Mouse (Mus musculus) spleen, adult 18-20 months (tissue): ENCODE results near the gene Ifrd2.
"Not testable (repeated sequence)": the region's sequence is repeated elsewhere in the genome, so short reads cannot be mapped to it uniquely, and the experiment has no call there.

Source experiments
- DNase-seq, 2 experiments: peaks; one replicate each; pipeline ENCODE4 v3.0.0; 2022; ENCODE audit warnings: mixed read lengths in 2 of 2

Ifrd2 gene

DNA sequence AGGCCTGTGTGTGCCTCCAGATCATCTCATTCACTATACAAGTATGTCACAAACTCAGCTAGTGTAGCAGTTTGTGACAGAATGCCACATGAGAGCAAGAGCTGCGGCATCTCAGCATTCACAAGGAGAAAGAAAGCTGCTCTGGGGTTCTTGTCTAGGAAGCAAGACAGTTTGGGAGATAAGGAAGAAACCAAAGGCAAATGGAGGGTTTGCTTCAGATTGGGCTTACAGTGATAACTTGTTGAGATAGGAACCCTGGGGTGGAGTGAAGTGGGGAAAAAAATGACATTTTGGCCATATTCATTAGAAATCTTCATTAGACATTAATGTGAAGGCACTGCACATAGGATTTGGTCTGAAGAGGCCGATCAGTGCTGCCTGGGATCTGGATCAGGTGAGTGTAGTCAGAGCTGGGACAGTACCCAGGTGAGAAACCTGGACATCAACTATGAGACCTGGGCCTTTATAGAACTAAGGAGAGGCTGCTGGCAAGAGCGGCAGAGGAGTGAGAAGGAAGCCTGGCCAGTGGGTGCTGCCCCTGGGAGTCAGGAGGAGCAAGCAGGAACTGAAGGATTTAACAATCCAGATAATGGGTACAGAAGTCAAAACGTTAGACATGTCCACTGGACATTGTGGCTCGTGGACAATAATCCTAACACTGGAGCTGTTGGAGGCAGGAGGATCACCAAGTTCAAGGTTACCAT, 34.6 kb upstream of the Ifrd2 start:
- no peak for DNase-seq

DNA sequence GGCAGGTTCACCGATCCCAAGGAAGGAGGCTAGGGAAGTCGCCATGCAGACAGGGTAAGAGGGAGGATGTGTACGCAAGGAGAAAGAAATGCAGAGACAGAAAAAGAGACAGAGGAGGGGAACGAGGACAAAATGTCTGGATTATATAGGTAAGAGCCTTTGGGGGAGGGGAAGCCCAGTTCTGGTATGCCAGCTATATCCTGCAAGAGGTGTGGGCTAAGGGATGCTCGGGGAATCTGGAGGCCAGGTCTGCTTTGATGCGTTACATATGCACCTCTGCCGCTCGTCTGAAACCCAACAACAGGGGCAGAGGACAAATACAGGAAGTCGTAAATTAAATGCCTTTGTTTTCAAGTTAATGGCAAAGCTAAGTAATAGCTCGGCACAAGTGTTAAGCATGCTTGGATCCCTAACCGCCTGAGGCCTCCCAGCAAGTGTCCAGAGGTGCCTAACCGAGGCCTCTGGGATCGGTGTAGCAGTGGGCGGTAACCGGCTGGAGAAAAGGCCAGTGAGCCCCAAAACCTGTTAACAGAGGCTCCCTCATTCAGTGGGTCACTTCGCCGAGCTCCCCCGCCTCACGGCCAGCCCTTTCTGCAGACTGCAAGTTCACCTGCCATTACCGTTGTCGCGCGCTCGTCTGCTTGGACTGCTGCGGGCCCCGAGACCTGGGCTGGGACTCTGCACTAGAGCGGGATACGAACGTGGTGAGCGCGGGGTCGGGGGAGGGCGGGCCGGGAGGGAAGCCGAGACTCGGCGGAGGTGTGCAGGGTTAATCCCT, 33.7 kb upstream of the Ifrd2 start:
- peak; percentile 54 for DNase-seq

- DNase-seq: peak; percentile 93
Observed at GRCm38 (mm10) chr9:107554319-107554825, 33.1 kb upstream of the Ifrd2 start.

- DNase-seq: no peak
Observed at GRCm38 (mm10) chr9:107555031-107555457, 32.4 kb upstream of the Ifrd2 start.

DNA sequence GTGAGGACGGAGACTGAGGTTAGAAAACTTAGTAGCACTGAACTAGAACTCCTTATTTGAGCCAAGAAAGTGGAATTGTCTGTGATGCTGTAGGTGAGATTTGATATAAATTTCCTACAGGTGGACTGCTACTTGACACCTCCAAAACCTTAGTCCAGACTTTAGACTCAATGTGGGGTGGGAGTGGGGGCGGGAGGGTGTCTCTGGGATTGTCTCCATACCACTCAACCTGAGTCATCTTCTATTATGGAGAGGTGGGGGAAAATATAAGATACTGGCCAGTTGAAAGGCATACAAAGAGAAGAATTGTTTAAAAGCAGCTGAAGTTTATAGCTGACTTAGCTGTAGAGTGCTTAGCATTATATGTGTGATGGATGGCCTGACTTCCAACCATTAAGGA, 31.7 kb upstream of the Ifrd2 start:
- no peak for DNase-seq

GRCm38 (mm10) chr9:107556346-107556745, 31.1 kb upstream of the Ifrd2 start:
- no peak for DNase-seq

DNA sequence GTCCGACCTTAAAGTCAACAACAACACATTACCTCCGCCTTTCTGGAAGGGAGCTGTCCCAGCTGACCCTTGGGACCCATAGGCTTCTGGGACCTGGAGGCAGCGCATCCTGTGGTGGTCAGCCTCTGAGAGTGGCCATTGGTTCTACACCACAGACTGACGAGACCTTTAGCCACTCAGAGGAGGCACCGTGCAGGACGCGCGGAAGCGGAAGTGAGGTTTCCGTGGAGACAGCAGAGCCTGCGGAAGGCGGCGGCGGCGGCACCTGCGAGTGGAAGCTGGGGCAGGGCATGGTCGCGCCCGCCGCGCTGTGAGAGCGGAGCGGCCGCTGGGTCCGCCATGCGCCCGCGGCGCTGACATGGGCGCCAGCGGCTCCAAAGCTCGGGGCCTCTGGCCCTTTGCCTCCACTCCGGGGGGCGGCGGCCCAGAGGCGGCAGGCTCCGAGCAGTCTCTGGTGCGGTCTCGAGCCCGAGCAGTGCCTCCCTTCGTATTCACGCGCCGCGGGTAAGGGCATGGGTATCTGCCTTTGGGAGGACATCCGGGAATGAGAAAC, 24.3 kb upstream of the Ifrd2 start, which contains the start of gene Tusc2:
TSS of gene Tusc2 (plus strand) at position 227 of the 553 bp plus-strand sequence.
- DNase-seq: peak; percentile 85 to 87

- not testable (repeated sequence) for DNase-seq
Observed at GRCm38 (mm10) chr9:107565556-107565955, 21.9 kb upstream of the Ifrd2 start.

GRCm38 (mm10) chr9:107566041-107566709, 21.3 kb upstream of the Ifrd2 start:
- DNase-seq: peak; percentile 63 to 85

DNA sequence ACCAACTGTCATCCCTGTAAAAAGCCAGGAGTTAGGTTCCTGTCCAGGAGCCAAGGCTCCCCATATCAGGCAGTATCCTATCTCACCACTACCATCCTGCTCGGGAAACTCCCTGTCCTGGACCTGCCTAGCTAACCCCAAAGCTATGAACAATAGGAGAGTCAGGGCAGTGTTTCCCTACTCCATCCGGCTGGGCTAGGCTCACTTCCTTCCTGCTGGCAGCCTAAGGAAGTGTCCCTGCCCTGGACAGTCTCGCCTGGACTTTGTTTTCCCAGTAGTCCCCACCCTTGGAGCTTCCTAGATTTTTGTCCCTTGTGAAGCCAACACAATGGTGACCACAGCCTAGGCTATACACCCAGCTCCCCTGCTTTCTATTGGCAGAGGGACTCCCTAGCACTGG, 20.6 kb upstream of the Ifrd2 start:
- DNase-seq: no peak

GRCm38 (mm10) chr9:107567702-107568319, 19.6 kb upstream of the Ifrd2 start, which contains the start of gene Hyal2:
Gene Hyal2, plus strand, starts transcription at chr9:107567945.
- DNase-seq: no peak

DNA sequence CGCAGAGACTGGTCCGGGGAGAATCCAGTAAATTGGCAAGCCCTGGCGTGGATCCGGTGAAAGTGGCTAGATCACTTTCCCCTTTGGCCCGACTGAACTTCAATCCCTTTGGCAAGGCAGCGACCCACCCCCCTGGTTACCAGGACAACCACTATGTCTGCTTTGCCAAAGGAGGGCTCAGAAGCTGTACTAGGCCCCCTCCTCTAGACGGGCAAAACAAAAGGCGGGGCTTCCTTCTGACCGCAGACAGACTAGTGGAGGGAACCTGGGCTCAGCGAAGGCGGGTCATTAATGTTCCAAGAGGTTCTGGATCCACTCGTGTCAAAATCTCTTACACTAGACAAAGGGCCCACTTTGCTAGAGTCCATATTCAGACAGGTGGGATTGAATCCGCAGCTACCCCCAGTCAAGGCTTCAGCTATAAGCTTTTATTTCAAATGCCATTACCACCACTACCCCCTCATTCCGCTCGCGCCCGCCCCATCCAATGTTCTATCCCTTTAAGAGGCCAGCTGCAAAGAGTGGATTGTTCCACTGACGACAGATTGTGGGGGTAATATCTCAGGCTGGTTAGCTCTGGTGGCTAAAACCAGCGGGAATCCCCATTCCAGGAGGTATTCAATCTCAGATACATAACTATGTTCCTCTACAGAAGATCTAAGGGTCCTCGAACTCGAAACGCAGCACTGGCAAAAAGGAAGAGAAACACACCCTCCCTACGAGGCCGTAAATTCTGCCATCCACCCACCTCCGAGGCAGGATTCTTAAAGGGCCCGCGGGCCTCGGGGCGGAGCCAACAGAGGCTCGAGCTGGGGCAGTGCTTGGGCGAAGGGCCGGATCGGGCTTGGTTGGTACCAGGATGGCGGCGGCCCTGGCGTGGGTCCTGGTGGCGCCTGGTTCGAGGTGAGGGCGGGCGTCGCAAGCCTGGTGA, 18.8 kb upstream of the Ifrd2 start:
- DNase-seq: peak; percentile 71 to 80

GRCm38 (mm10) chr9:107569270-107569669, 18.2 kb upstream of the Ifrd2 start:
- no peak for DNase-seq

DNA sequence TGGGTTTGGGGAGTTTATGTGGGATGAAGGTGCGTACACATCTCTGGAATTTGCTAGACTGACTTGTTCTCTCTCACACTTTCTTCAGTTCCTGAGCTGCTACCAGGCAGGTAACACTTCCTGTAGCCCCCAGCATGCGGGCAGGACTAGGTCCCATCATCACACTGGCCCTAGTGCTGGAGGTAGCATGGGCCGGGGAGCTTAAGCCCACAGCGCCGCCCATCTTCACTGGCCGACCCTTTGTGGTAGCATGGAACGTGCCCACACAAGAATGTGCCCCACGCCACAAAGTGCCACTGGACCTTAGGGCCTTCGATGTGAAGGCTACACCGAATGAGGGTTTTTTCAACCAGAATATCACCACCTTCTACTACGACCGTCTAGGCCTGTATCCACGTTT, 17.4 kb upstream of the Ifrd2 start:
- DNase-seq: no peak

DNA sequence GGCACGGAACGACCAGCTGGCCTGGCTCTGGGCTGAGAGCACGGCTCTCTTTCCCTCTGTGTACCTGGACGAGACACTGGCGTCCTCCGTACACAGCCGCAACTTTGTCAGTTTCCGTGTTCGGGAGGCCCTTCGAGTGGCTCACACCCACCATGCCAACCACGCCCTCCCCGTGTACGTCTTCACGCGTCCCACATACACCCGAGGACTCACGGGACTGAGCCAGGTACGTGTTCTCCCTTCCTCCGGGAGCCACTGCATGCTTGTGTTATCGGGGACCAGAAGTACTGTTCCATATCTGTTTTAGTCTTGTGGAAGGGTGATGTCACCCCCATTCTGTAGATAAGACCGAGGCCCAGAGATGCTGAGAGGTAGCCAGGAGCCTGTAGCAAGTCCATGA, 16.6 kb upstream of the Ifrd2 start:
- no peak for DNase-seq

DNA sequence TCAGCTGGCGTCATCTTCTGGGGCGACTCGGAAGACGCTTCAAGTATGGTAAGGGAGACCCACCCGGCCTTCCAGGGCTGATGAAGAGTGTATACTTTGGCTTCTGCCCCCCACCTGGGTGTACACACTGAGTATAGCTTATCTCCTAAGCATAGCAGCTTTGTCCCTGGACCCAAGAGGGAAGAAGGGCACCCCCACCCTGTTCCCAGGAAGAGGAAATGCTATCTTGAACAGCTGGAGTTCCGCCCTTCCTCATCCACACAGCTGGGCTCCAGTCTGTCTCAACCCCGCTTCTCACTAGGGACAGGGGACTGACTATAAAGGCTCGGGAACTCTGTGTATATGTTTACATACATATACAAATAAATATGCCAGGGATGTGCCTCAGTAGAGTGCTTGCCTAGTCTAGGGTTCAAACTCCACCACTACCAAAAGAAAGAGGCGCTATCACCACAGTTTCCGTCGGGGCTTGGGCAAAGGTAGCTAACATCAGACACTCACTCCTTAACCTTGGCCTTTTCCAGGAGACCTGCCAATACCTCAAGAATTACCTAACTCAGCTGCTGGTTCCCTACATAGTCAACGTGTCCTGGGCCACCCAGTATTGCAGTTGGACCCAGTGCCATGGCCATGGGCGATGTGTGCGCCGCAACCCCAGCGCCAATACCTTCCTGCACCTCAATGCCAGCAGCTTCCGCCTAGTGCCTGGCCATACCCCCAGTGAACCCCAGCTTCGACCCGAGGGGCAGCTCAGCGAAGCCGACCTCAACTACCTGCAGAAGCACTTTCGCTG, 15.7 kb upstream of the Ifrd2 start:
- no peak for DNase-seq

GRCm38 (mm10) chr9:107572327-107572662, 15.1 kb upstream of the Ifrd2 start:
- no peak for DNase-seq

GRCm38 (mm10) chr9:107573774-107574173, 13.7 kb upstream of the Ifrd2 start:
- DNase-seq: not testable (repeated sequence)

DNA sequence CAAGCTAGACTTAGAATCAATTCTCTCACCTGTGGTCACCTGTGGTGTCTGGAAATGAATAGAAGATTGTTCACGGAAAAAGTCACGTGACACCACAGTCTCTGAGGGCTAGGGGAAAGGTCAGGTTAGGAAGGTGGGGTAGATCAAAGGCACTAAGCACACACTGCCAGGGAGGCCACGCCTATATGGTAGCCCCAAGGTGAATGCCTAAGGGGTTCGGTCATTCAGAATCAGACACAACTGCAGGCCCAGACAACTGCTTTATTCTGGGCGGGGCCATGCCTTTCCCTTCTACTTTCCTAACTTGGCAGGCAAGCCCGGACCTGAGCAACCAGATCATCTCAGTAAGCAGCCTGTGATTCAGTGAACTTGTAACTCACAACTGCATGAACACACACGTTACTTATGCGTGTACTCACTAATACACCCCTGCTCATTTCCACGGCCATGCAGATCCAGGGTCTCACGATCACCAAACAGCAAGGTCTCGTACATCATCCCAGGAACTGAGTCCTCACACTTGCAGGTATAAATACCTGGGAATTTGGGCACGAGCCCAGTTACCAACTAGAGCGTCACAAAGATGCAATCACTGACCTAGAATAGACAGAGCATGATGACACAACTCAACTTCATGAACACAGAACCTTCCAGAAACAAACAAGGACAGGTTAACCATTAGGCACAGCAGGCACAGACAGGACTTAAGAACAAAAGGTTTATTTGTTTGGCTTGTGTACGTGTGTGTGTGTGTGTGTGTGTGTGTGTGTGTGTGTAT, 11.7 kb upstream of the Ifrd2 start:
- no peak for DNase-seq
